Mouse (Mus musculus) myocyte (in vitro differentiated cells): ENCODE results near the gene Ptprs. TPM values are rescaled to one million over a fixed set of nuclear protein-coding genes. Genes with fewer than 3 reads are reported as not detected.

Source experiments
- H3K27me3 ChIP-seq: one replicate; pipeline ENCODE4 v1.6.1; 2011; ENCODE audit not compliant: control insufficient read depth, insufficient read depth, insufficient read length
- H3K36me3 ChIP-seq: one replicate; pipeline ENCODE4 v1.6.1; 2011; ENCODE audit not compliant: control insufficient read depth, insufficient read depth
- H3K4me2 ChIP-seq: one replicate; pipeline ENCODE4 v1.6.1; 2011; ENCODE audit warnings: low read depth, control low read depth
- H3K4me3 ChIP-seq: one replicate; pipeline ENCODE4 v1.5.1; 2011; ENCODE audit warnings: mild to moderate bottlenecking, control low read depth, moderate library complexity
- H3K79me2 ChIP-seq: one replicate; pipeline ENCODE4 v1.6.1; 2011; ENCODE audit not compliant: control insufficient read depth, insufficient read depth
- H3ac ChIP-seq: one replicate; pipeline ENCODE4 v1.6.1; 2011; ENCODE audit not compliant: control insufficient read depth, insufficient read length
- CEBPB ChIP-seq: IDR thresholded peaks from 2 replicates; pipeline ENCODE4 v1.6.1; 2011; ENCODE audit warnings: mild to moderate bottlenecking, moderate library complexity; ENCODE audit not compliant: poor library complexity, insufficient read depth, severe bottlenecking
- E2F4 ChIP-seq: IDR thresholded peaks from one replicate; pipeline ENCODE4 v1.6.1; 2011; ENCODE audit warnings: mild to moderate bottlenecking, control low read depth, moderate library complexity; ENCODE audit not compliant: insufficient read depth
- MAX ChIP-seq: IDR thresholded peaks from one replicate; pipeline ENCODE4 v1.6.1; 2011; ENCODE audit warnings: low read depth, mild to moderate bottlenecking, control low read depth
- MYOD1 ChIP-seq, 3 experiments: IDR thresholded peaks; one replicate each; pipeline ENCODE4 v1.6.1; 2011; ENCODE audit warnings: control low read depth in 2 of 3, low read depth in 2 of 3, mild to moderate bottlenecking in 2 of 3, moderate library complexity in 1 of 3; ENCODE audit not compliant: insufficient read length in 2 of 3, control insufficient read depth in 1 of 3
- MYOG ChIP-seq, 3 experiments: IDR thresholded peaks; one replicate each; pipeline ENCODE4 v1.6.1; 2011; ENCODE audit warnings: control low read depth in 2 of 3, low read depth in 2 of 3, mild to moderate bottlenecking in 2 of 3; ENCODE audit not compliant: insufficient read length in 2 of 3, control insufficient read depth in 1 of 3, insufficient read depth in 1 of 3
- POLR2A ChIP-seq: IDR thresholded peaks from one replicate; pipeline ENCODE4 v1.6.1; 2011; ENCODE audit warnings: low read depth, mild to moderate bottlenecking, control low read depth, moderate library complexity; ENCODE audit not compliant: insufficient read length
- POLR2AphosphoS2 ChIP-seq: IDR thresholded peaks from one replicate; pipeline ENCODE4 v1.6.1; 2011; ENCODE audit warnings: low read depth, control low read depth; ENCODE audit not compliant: insufficient read length
- REST ChIP-seq: IDR thresholded peaks from one replicate; pipeline ENCODE4 v1.6.1; 2011; ENCODE audit warnings: mild to moderate bottlenecking, control low read depth, moderate library complexity; ENCODE audit not compliant: insufficient read depth, insufficient read length
- SRF ChIP-seq: IDR thresholded peaks from one replicate; pipeline ENCODE4 v1.6.1; 2011; ENCODE audit warnings: low read depth; ENCODE audit not compliant: control insufficient read depth, insufficient read length
- TCF12 ChIP-seq: IDR thresholded peaks from one replicate; pipeline ENCODE4 v1.6.1; 2011; ENCODE audit warnings: mild to moderate bottlenecking, control low read depth; ENCODE audit not compliant: poor library complexity, insufficient read depth, severe bottlenecking
- TCF3 ChIP-seq: IDR thresholded peaks from one replicate; pipeline ENCODE4 v1.6.1; 2011; ENCODE audit warnings: low read depth, control low read depth; ENCODE audit not compliant: insufficient read length
- USF1 ChIP-seq: IDR thresholded peaks from one replicate; pipeline ENCODE4 v1.6.1; 2011; ENCODE audit warnings: low read depth, mild to moderate bottlenecking, control low read depth, moderate library complexity
- polyA plus RNA-seq: library from polyadenylated mRNA; unstranded; fragments of >200 nt; fragmentation: generic; extraction: Trizol; gene quantifications from one replicate; pipeline ENCODE4 v1.2.1, GENCODE M21; 2012; ENCODE audit warnings: missing spikeins

Gene Ptprs
- polyA plus RNA-seq, 1 experiment, result 116 TPM

DNA sequence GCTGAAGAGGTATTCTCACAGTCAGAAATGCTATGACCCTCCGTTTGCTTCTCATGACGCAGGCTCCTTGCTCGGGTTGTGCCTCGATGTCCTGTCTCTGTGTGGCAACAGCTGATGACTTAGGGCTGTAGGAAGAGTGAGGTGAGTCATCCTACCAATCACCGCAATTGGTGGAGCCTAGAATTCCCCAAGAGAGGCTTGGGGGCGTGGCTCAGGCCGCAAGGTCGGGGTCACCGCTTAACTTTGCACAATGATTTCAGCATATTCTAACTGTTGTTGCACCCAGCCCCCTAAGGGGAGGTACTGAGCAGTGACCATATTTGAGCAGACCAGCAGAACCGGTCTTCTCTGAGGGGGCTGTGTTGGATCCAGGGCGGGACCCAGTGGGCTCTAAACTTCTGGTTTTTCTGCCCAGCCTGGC lies 1.9 kb upstream of the Ptprs start:
- Histone ChIP-seq H3K79me2 (peaks cover 25% of the 10 kb centered on the region), H3K4me3 (no peak overlapping the region), H3K27me3 (no peaks in the 10 kb centered on the region), H3ac (no peak overlapping the region), H3K36me3 (no peaks in the 10 kb centered on the region), H3K4me2 (peak overlapping the region; percentile 43)
- TF ChIP-seq MAX (no peak), SRF (peak; percentile 83), POLR2A (peak; percentile 33), CEBPB (peak; percentile 74; the same call in 1 of the 2 replicates), USF1 (no peak), E2F4 (no peak), POLR2AphosphoS2 (no peak), TCF12 (no peak), REST (no peak), MYOD1 (IDR thresholded peaks at IDR 0.05; ENCODE audit: control insufficient read depth in 1 of 3, insufficient read length in 2 of 3, low read depth in 2 of 3) (peak in 2 of 3 experiments; percentile 75 to 83), TCF3 (no peak), MYOG (IDR thresholded peaks at IDR 0.05; ENCODE audit: control insufficient read depth in 1 of 3, insufficient read depth in 1 of 3, insufficient read length in 2 of 3, low read depth in 2 of 3) (peak; percentile 11 to 80 (median 43))

DNA sequence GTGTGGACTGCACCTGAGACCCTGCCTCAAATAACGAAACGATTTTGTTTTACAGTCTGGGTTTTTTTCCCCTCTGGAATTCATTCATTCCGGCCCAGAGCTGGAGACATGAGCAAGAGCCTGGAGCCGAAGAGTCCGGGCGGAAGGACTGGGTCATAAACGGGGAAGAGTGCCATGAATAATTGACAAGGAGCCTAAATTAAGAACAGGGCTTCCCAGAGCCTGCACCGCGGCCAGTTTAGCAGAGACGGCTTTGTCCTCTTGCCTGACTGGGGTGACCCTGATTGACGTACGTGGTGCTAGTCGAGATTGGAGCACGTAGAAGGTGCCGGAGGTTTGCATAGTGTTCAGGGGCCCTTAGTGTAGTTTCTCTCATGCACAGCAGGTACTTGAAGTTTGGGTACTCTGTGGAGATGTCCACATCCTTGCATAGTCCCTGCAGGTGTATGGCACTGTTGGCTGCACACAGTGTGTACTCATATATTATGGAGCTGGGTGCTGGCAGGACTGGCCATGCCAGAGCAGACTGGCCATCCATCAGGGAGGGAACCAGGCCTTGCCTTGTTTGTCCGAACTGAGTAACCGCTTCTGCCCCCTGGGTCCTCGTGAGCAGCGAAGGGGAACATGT lies 1.0 kb upstream of the Ptprs start:
- Histone ChIP-seq H3K79me2 (peaks cover 30% of the 10 kb centered on the region), H3K36me3 (no peaks in the 10 kb centered on the region), H3K4me3 (no peak overlapping the region), H3K4me2 (peak overlapping the region; percentile 43), H3K27me3 (no peaks in the 10 kb centered on the region), H3ac (no peak overlapping the region)
- TF ChIP-seq TCF12 (no peak), CEBPB (no peak), MYOG (IDR thresholded peaks at IDR 0.05; ENCODE audit: control insufficient read depth in 1 of 3, insufficient read depth in 1 of 3, insufficient read length in 2 of 3, low read depth in 2 of 3) (no peak), POLR2AphosphoS2 (no peak), USF1 (no peak), POLR2A (no peak), MAX (no peak), TCF3 (no peak), SRF (no peak), MYOD1 (IDR thresholded peaks at IDR 0.05; ENCODE audit: control insufficient read depth in 1 of 3, insufficient read length in 2 of 3, low read depth in 2 of 3) (no peak), REST (no peak), E2F4 (no peak)

DNA sequence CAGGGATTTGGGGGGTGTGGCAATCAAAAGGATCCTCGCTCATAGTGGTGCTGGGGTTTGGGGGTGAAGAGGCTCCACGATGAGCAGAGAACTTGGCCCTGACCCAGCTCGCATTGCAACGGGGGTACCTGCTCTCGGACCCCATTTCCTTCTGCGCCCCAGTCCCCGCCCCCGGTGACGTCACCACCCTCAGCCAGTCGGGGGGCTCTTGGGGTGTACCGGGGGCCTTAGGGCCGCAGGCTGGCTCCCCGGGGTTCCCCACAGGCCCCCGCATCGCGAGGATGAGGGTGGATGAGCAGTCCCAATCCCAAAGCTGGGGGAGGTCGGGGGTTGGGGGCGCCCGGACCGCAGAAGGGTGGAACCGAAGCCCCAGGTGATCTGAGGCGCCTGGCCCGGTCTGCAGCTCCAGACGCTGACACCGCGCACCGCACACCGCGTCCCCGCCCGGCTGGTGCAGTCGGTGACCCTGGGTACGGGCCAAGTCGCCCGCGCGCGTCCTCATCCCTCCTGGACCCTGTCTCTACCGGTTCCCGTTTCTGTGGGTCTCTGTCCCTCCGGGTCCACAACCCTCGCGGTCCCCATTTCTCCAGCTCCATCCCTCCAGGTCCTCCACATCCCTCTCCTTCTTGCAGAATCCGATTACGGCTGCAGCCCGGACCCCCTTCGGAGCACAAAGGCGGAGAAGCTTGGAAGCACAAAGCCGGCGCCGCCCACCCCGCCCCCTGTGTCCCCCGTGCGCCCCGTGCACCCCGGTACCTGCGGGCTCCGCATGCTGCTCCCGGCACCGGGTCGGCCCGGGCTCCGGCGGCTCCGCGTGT lies 490 bp downstream of the Ptprs start:
- Histone ChIP-seq H3K4me2 (peak overlapping the region; percentile 81), H3K36me3 (no peaks in the 10 kb centered on the region), H3K79me2 (peaks cover 41% of the 10 kb centered on the region), H3ac (peak overlapping the region; percentile 61), H3K27me3 (no peaks in the 10 kb centered on the region), H3K4me3 (peak overlapping the region; percentile 89)
- TF ChIP-seq MYOD1 (IDR thresholded peaks at IDR 0.05; ENCODE audit: control insufficient read depth in 1 of 3, insufficient read length in 2 of 3, low read depth in 2 of 3) (no peak), POLR2A (peak; percentile 70), SRF (no peak)

DNA sequence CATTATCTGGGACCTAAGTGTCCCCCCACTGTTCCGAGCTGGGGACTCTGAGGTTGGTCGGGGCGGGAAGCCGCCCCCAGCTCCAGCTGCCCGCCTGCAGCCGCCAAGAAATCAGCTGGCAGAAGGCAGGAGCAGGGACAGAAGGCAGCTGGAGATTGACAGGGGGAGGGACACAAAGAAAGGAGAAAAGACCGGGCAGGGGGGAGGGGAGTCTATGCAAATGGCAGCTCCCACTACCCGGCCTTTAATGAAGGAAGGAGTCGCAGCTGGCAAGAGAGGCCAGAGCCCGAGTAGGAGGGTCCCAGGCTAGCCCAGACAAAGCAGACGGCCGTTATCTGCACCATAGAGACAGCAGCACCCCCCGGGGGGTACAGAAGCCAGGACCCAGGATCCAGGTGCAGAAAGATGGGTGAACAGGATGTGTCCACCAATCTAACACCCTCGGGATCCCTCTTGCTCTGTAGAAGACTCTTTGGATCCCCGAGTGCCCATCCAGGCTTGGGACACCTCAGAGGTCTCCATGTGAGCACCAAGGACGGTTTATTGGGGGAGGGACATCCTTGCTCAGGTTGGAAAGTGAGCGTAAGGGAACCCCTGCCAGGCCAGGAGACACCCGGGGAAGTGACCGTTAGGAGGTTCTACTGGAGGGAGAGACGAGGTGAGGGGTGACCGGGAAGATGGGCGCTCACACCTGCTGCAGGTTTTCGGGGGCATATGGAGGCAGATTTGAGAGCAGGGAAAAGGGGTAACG lies 1.3 kb downstream of the Ptprs start:
- Histone ChIP-seq H3ac (peak overlapping the region; percentile 61), H3K79me2 (peaks cover 49% of the 10 kb centered on the region), H3K36me3 (no peaks in the 10 kb centered on the region), H3K4me3 (peak overlapping the region; percentile 89), H3K4me2 (peak overlapping the region; percentile 81), H3K27me3 (no peaks in the 10 kb centered on the region)
- no peak for TF ChIP-seq TCF3
- peak in 1 of 3 experiments; percentile 52 for TF ChIP-seq MYOD1 (IDR thresholded peaks at IDR 0.05; ENCODE audit: control insufficient read depth in 1 of 3, insufficient read length in 2 of 3, low read depth in 2 of 3)
- peak in 2 of 3 experiments; percentile 19 to 66 for TF ChIP-seq MYOG (IDR thresholded peaks at IDR 0.05; ENCODE audit: control insufficient read depth in 1 of 3, insufficient read depth in 1 of 3, insufficient read length in 2 of 3, low read depth in 2 of 3)
